In the genomic region with DNA sequence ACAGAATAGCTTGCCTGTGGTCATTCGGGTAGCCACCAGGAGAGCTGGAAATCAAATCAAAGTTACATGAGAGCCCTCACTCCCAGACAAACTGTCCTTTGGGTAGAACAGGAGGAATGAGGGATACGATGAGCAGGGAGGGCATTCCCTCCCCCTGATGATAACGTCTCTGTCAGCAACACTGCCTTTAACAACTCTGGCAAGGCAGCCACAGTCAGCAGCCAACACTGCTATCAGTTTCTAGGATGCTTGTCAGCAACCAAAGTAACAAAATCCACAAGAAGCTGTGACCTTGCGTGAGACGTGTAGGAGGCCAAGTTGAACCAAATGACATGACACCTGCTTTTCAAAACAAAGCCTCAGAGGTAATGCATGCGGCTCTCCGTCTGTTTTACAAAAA, we compare ENCODE assay signal across 20 mouse cellular contexts.
DNase-seq lines count a peak whose midpoint lies in the region; ATAC-seq and TF ChIP-seq lines count a peak whose summit lies in the region.
"Had no signal": no experiment of that assay in that cellular context is flagged by ENCODE, and none has a peak within 500 bp of the region (broad histone marks: within the 10 kb centered on the region; RNA-seq: fewer than 3 reads in every experiment).

No protein-coding gene starts in this region.

- TF ChIP-seq POLR2A in lung, adult 2 months (IDR thresholded peaks at IDR 0.05; ENCODE audit: borderline replicate concordance, extremely low read depth, low read depth, low read length) = no peak

- H3K36me3 ChIP-seq in forebrain, embryonic 14.5 days (ENCODE audit: control insufficient read depth, insufficient read depth, low read length) = no peaks in the 10 kb centered on the region
- no peaks in the 10 kb centered on the region for H3K36me3 ChIP-seq in forebrain, embryonic 10.5 days (replicated peaks)
- H3K36me3 ChIP-seq in heart, embryonic 13.5 days = no peaks in the 10 kb centered on the region
- H3K36me3 ChIP-seq in heart, postnatal 0 days (replicated peaks; ENCODE audit: control insufficient read depth, insufficient read depth, low read length) = no peaks in the 10 kb centered on the region
- H3K36me3 ChIP-seq: hindbrain, embryonic 13.5 days; midbrain, embryonic 10.5 days had no signal

- no peaks in the 10 kb centered on the region for H3K4me1 ChIP-seq in forebrain, embryonic 14.5 days (ENCODE audit: control insufficient read depth, insufficient read depth, low read length)
- no peaks in the 10 kb centered on the region for H3K4me1 ChIP-seq in forebrain, embryonic 10.5 days
- H3K4me1 ChIP-seq in heart, embryonic 13.5 days = peaks cover 10% of the 10 kb centered on the region
- peaks cover 9% of the 10 kb centered on the region; the same call in 1 of the 2 replicates for H3K4me1 ChIP-seq in heart, postnatal 0 days (ENCODE audit: control insufficient read depth, insufficient read depth)
- no peaks in the 10 kb centered on the region for H3K4me1 ChIP-seq in lung, adult 2 months (ENCODE audit: control insufficient read depth, insufficient read depth, low read length)
- H3K4me1 ChIP-seq: midbrain, embryonic 10.5 days had no signal

- no peak; the same call in 1 of the 2 replicates for ATAC-seq in forebrain, embryonic 14.5 days
- ATAC-seq in heart, embryonic 13.5 days (ENCODE audit: extremely low read depth, insufficient number of reproducible peaks, low FRiP score, low TSS enrichment) = no peak
- ATAC-seq in heart, postnatal 0 days (ENCODE audit: insufficient read depth, low read depth) = peak; percentile 53
- ATAC-seq: inflammation-experienced regulatory T-cells, adult 6 months had no signal

- peak; percentile 50 for DNase-seq in forebrain, embryonic 14.5 days (ENCODE audit: low spot score)
- DNase-seq in forebrain, embryonic 10.5 days (ENCODE audit: extremely low spot score, low spot score) = no peak
- DNase-seq in heart, postnatal 25 days (ENCODE audit: low spot score) = no peak
- peak; percentile 29 for DNase-seq in heart, postnatal 0 days (ENCODE audit: low spot score)
- no peak for DNase-seq in adrenal gland, postnatal 36 days
- DNase-seq in lung, adult 2 months = no peak
- DNase-seq: B cell, adult 2 months; gastrocnemius, adult 2 months; kidney, adult 8-10 months; kidney, postnatal 25 days; lung, adult 18-20 months; right cerebral cortex, postnatal 14 days; spleen, adult 18-20 months; thymus, adult 18-20 months had no signal

- H3K27me3 ChIP-seq in forebrain, embryonic 14.5 days (replicated peaks; ENCODE audit: control insufficient read depth, insufficient read depth, low read length) = no peaks in the 10 kb centered on the region
- no peaks in the 10 kb centered on the region for H3K27me3 ChIP-seq in forebrain, embryonic 10.5 days (ENCODE audit: poor library complexity, severe bottlenecking)
- no peaks in the 10 kb centered on the region for H3K27me3 ChIP-seq in heart, embryonic 13.5 days (replicated peaks)
- H3K27me3 ChIP-seq in heart, postnatal 0 days (ENCODE audit: control insufficient read depth, insufficient read depth, low read length) = no peaks in the 10 kb centered on the region
- H3K27me3 ChIP-seq: hindbrain, embryonic 13.5 days had no signal

- TF ChIP-seq EP300 in heart, postnatal 0 days (IDR thresholded peaks at IDR 0.05; ENCODE audit: low read depth) = no peak

- no peak overlapping the region for H3K4me3 ChIP-seq in forebrain, embryonic 14.5 days (ENCODE audit: low read depth, low read length)
- H3K4me3 ChIP-seq in forebrain, embryonic 10.5 days = no peak overlapping the region
- H3K4me3 ChIP-seq in heart, embryonic 13.5 days = no peak overlapping the region
- H3K4me3 ChIP-seq in heart, postnatal 0 days (ENCODE audit: low read depth, low read length) = no peak overlapping the region
- H3K4me3 ChIP-seq in lung, adult 2 months (replicated peaks; ENCODE audit: extremely low read depth, low read depth, low read length) = no peak overlapping the region
- H3K4me3 ChIP-seq: gastrocnemius, adult 2 months; hindbrain, embryonic 13.5 days; midbrain, embryonic 10.5 days had no signal

- no peak overlapping the region for H3K4me2 ChIP-seq in forebrain, embryonic 14.5 days (ENCODE audit: low read length)
- peak overlapping the region; percentile 27; the same call in 1 of the 2 replicates for H3K4me2 ChIP-seq in heart, embryonic 13.5 days
- H3K4me2 ChIP-seq in heart, postnatal 0 days (ENCODE audit: low read depth, low read length) = peak overlapping the region; percentile 1; the same call in 1 of the 2 replicates
- H3K4me2 ChIP-seq: hindbrain, embryonic 13.5 days; liver, embryonic 11.5 days had no signal

- intact Hi-C loops in heart, postnatal 25 days (cut with DNase I) = no loop called here

- WGBS in forebrain, embryonic 14.5 days = 69% methylated on average over 7 of the region's 7 CpGs
- WGBS in forebrain, embryonic 10.5 days = 85% methylated on average over 7 of the region's 7 CpGs
- WGBS in heart, embryonic 13.5 days = 19% methylated on average over 7 of the region's 7 CpGs
- 21% methylated on average over 7 of the region's 7 CpGs for WGBS in heart, postnatal 0 days
- 62% methylated on average over 7 of the region's 7 CpGs for WGBS in lung, adult 2 months

- TF ChIP-seq CTCF in heart, postnatal 0 days (IDR thresholded peaks at IDR 0.05; ENCODE audit: low read depth) = no peak
- no peak for TF ChIP-seq CTCF in lung, adult 2 months (IDR thresholded peaks at IDR 0.05; ENCODE audit: insufficient read depth, low read length)

- H3K9ac ChIP-seq in forebrain, embryonic 14.5 days (ENCODE audit: low read length) = no peak overlapping the region
- H3K9ac ChIP-seq in heart, embryonic 13.5 days = no peak overlapping the region
- H3K9ac ChIP-seq in heart, postnatal 0 days (replicated peaks; ENCODE audit: low read depth, low read length) = no peak overlapping the region
- H3K9ac ChIP-seq: hindbrain, embryonic 13.5 days had no signal

- no peaks in the 10 kb centered on the region for H3K9me3 ChIP-seq in forebrain, embryonic 14.5 days (replicated peaks; ENCODE audit: control insufficient read depth, low read length)
- no peaks in the 10 kb centered on the region for H3K9me3 ChIP-seq in forebrain, embryonic 10.5 days
- H3K9me3 ChIP-seq in heart, embryonic 13.5 days = no peaks in the 10 kb centered on the region
- no peaks in the 10 kb centered on the region for H3K9me3 ChIP-seq in heart, postnatal 0 days (replicated peaks; ENCODE audit: control insufficient read depth, low read length)
- H3K9me3 ChIP-seq: hindbrain, embryonic 13.5 days; midbrain, embryonic 10.5 days had no signal

- peak overlapping the region; percentile 27; the same call in 1 of the 2 replicates for H3K27ac ChIP-seq in forebrain, embryonic 14.5 days (ENCODE audit: low read depth, low read length)
- no peak overlapping the region for H3K27ac ChIP-seq in forebrain, embryonic 10.5 days
- H3K27ac ChIP-seq in heart, embryonic 13.5 days (replicated peaks) = no peak overlapping the region
- peak overlapping the region; percentile 56; the same call in 1 of the 2 replicates for H3K27ac ChIP-seq in heart, postnatal 0 days (ENCODE audit: low read depth)
- H3K27ac ChIP-seq: gastrocnemius, adult 2 months; hindbrain, embryonic 13.5 days; macrophage; midbrain, embryonic 10.5 days had no signal

Comparison
In these comparisons a context has a peak if more than half of its experiments do, and no peak if none do; other contexts are left out.
1. DNase-seq: peak in forebrain, embryonic 14.5 days (single experiment) and heart, postnatal 0 days (single experiment); none in forebrain, embryonic 10.5 days (single experiment), heart, postnatal 25 days (single experiment), adrenal gland, postnatal 36 days (0 of 2) and lung, adult 2 months (single experiment).
2. H3K27ac ChIP-seq: peak in forebrain, embryonic 14.5 days (single experiment) and heart, postnatal 0 days (single experiment); none in forebrain, embryonic 10.5 days (single experiment) and heart, embryonic 13.5 days (single experiment).